Mouse (Mus musculus): ENCODE results near the gene Plk3. TPM values are rescaled to one million over a fixed set of nuclear protein-coding genes. Genes with fewer than 3 reads are reported as not detected.

Plk3 gene
- polyA plus RNA-seq, 1 experiment from 2014 or later, result 2.9 TPM

DNA sequence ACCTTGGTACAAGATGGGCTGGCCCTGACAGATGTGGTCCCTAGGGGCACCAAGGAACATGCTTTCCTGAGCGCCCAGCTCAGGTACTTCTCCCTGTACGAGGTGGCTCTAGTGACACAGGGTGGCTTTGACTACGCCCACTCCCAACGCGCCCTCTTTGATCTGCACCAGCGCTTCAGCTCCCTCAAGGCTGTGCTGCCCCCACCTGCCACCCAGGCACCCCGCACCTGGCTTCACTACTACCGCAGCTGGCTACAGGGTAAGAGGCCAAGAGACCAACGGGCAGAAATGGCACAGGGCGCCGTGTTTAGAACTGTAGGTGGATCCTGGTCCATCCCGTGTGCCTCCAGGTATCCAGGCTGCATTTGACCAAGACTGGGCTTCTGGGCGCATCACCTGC is 23.5 kb downstream of the Plk3 start:
- WGBS, result 90% methylated on average over 13 of the region's 13 CpGs
- H3K36me3 ChIP-seq, result peaks cover 74% of the 10 kb centered on the region

DNA sequence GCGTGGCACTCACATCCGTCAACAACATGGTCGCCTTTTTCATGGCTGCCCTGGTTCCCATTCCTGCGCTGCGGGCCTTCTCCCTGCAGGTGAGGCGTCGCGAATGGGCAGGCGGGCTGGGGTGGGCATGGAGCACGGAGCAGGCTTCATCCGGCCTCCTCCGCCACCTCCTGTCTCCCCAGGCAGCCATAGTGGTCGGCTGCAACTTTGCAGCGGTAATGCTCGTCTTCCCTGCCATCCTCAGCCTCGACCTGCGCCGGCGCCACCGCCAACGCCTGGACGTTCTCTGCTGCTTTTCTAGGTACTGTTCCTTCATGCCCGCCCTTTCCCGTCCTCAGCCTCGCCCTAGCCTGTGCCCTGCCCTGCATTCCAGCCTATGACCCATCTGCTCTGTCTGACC is 24.4 kb downstream of the Plk3 start:
- Histone ChIP-seq H3K4me3 (replicated peaks) (no peak overlapping the region), H3K4me2 (no peak overlapping the region), H3K36me3 (peaks cover 70% of the 10 kb centered on the region), H3K27ac (no peak overlapping the region), H3K9me3 (replicated peaks) (no peaks in the 10 kb centered on the region), H3K27me3 (no peaks in the 10 kb centered on the region), H3K9ac (no peak overlapping the region), H3K4me1 (peaks cover 17% of the 10 kb centered on the region)
- 92% methylated on average over 25 of the region's 25 CpGs for WGBS
- ATAC-seq (replicated peaks; ENCODE audit: low FRiP score), result no peak

More for the DNA sequence above, 23.5 kb downstream of the Plk3 start:
- no peaks in the 10 kb centered on the region for H3K27me3 ChIP-seq
- no peak overlapping the region for H3K4me2 ChIP-seq
- no peaks in the 10 kb centered on the region for H3K9me3 ChIP-seq (replicated peaks)
- H3K4me3 ChIP-seq (replicated peaks), result no peak overlapping the region
- ATAC-seq (replicated peaks; ENCODE audit: low FRiP score), result no peak
- peaks cover 8% of the 10 kb centered on the region for H3K4me1 ChIP-seq
- H3K9ac ChIP-seq, result no peak overlapping the region
- H3K27ac ChIP-seq, result no peak overlapping the region

DNA sequence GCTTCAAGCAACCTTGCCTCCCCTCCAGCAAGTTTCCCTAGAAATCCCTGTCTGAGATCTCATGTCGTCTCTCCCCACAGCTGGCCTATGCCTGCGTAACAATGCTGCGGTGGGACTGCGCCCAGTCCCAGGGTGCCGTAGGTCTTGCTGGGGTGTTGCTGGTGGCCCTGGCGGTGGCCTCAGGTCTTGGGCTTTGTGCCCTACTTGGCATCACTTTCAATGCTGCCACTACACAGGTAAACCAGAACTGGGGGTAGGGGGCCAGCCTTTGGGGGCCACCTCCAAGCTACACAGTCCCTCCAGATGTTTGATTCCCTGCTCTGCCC is 25.3 kb downstream of the Plk3 start:
- 96% methylated on average over 6 of the region's 6 CpGs for WGBS
- no peaks in the 10 kb centered on the region for H3K27me3 ChIP-seq
- H3K4me3 ChIP-seq (replicated peaks), result no peak overlapping the region
- H3K4me2 ChIP-seq, result no peak overlapping the region
- peaks cover 21% of the 10 kb centered on the region for H3K4me1 ChIP-seq
- H3K27ac ChIP-seq, result no peak overlapping the region
- ATAC-seq (replicated peaks; ENCODE audit: low FRiP score), result no peak
- H3K9ac ChIP-seq, result no peak overlapping the region
- peaks cover 61% of the 10 kb centered on the region for H3K36me3 ChIP-seq
- H3K9me3 ChIP-seq (replicated peaks), result no peaks in the 10 kb centered on the region

DNA sequence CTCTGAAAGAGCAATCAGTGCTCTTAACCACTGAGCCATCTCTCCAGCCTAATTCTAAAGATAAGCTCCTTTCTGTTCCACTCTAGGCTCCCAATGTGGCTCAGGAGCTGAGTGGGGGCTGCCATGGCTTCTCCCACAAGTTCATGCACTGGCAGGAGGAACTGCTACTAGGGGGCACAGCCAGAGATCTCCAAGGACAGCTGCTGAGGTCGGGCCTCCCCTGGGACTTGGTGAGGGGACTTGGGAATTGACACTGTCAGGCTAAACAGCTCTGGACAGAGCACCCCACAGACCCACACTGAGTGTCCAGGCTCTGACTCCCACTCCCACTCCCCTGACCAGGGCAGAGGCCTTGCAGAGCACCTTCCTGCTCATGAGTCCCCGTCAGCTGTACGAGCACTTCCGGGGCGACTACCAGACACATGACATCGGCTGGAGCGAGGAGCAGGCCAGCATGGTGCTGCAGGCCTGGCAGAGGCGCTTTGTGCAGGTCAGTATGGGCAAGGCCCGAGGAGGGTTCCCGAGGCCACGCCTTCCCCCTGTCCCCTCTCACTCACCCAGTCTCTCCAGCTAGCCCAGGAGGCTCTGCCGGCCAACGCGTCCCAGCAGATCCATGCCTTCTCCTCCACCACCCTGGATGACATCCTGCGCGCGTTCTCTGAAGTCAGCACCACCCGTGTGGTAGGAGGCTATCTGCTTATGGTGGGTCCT is 25.8 kb downstream of the Plk3 start:
- 94% methylated on average over 18 of the region's 18 CpGs for WGBS
- Histone ChIP-seq H3K4me2 (no peak overlapping the region), H3K27ac (no peak overlapping the region), H3K27me3 (no peaks in the 10 kb centered on the region), H3K9ac (no peak overlapping the region), H3K4me3 (replicated peaks) (no peak overlapping the region), H3K36me3 (peaks cover 58% of the 10 kb centered on the region), H3K9me3 (replicated peaks) (no peaks in the 10 kb centered on the region), H3K4me1 (peaks cover 21% of the 10 kb centered on the region)
- ATAC-seq (replicated peaks; ENCODE audit: low FRiP score), result no peak

DNA sequence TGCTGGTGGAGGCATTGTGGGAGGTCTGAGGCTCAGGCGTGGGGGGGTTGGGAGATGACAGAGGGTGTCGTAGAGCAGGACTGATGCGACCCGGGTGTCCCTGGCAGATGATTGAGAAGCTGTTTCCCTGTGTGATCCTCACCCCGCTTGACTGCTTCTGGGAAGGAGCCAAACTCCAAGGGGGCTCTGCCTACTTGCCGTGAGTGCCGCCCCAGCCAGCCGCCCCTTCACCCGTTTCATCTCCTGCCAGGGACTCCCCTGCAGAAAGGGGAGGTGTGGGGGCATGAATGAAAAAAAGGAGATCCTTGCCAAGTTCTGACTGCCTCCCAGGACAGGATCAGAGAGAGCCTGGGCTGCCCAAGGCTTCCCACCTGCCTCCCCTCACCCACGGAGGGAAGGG is 28.6 kb downstream of the Plk3 start:
- peak; percentile 44 for ATAC-seq (replicated peaks; ENCODE audit: low FRiP score)
- Histone ChIP-seq H3K4me3 (replicated peaks) (no peak overlapping the region), H3K9me3 (replicated peaks) (no peaks in the 10 kb centered on the region), H3K36me3 (peaks cover 38% of the 10 kb centered on the region), H3K4me2 (no peak overlapping the region), H3K27me3 (no peaks in the 10 kb centered on the region), H3K4me1 (peaks cover 21% of the 10 kb centered on the region), H3K27ac (0 out of 2 replicates have a peak overlapping the region, but pooled peaks have one; percentile 22), H3K9ac (no peak overlapping the region)
- WGBS, result 55% methylated on average over 10 of the region's 10 CpGs

DNA sequence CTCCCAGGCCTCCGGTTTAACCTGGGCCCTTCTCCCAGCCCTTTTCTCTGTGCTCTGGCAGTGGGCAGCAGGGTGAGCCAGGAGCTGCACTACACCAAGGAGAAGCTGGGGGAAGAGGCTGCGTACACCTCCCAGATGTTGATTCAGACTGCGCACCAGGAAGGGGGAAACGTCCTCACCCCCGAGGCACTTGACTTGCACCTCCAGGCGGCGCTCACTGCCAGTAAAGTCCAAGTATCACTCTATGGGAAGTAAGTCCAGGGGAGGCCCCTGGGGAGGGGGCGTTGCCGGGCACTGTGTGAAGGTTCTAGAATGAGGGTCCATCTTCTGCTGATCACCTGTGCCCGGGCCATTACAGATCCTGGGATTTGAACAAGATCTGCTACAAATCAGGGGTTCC is 29.1 kb downstream of the Plk3 start:
- H3K4me1 ChIP-seq, result peaks cover 21% of the 10 kb centered on the region
- ATAC-seq (replicated peaks; ENCODE audit: low FRiP score), result no peak
- H3K9me3 ChIP-seq (replicated peaks), result no peaks in the 10 kb centered on the region
- H3K9ac ChIP-seq, result no peak overlapping the region
- H3K36me3 ChIP-seq, result peaks cover 34% of the 10 kb centered on the region
- no peaks in the 10 kb centered on the region for H3K27me3 ChIP-seq
- no peak overlapping the region for H3K4me3 ChIP-seq (replicated peaks)
- WGBS, result 74% methylated on average over 10 of the region's 10 CpGs
- no peak overlapping the region for H3K4me2 ChIP-seq
- no peak overlapping the region for H3K27ac ChIP-seq

DNA sequence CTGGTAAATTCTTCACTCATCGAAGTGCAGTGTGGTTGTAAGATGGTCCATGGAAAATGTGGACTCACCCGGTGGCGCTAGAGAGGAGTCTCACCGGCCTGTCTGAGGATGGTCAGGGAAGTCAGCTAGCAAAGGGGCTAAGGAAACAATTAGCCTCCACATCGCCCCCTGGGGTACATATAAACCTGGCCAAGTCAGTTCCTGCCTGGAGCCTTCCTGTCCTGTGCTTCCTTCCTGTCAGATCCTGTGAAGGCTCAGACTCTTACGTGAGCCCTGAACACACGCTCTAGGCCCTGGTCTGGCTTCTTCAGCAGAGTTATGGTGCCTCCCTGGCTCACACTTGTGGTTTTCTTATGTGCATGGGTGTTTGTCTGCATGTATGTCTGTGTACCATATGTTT is 32.5 kb downstream of the Plk3 start:
- H3K36me3 ChIP-seq, result peaks cover 16% of the 10 kb centered on the region
- ATAC-seq (replicated peaks; ENCODE audit: low FRiP score), result no peak
- peak overlapping the region; percentile 24; the same call in 1 of the 2 replicates for H3K27ac ChIP-seq

DNA sequence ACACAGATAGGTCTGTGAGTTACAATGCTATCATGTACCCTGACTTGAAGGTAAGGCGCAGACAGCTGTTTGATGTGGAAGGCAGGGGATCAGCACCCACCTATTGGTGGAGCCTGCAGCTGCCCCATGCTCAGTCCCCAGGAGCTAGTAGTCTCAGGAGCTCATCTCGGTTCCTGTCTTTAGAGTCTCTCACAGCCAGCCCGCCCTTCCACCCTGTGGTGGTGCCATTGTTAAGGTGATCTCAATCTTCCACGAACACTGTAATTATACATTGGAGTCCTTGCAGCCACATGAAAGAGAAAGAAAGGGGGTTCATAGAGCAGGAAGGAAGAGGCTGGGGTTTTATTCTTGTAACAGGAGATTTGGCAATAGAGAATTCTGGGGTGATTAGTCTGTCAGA is 33.7 kb downstream of the Plk3 start:
- Histone ChIP-seq H3K27me3 (no peaks in the 10 kb centered on the region), H3K4me2 (no peak overlapping the region), H3K4me3 (replicated peaks) (no peak overlapping the region), H3K4me1 (peaks cover 46% of the 10 kb centered on the region), H3K27ac (no peak overlapping the region), H3K36me3 (peaks cover 7% of the 10 kb centered on the region; the same call in 1 of the 2 replicates), H3K9ac (no peak overlapping the region), H3K9me3 (replicated peaks) (no peaks in the 10 kb centered on the region)
- ATAC-seq (replicated peaks; ENCODE audit: low FRiP score), result no peak
- 76% methylated on average over 4 of the region's 4 CpGs for WGBS

More for the DNA sequence above, 32.5 kb downstream of the Plk3 start:
- Histone ChIP-seq H3K9ac (no peak overlapping the region), H3K4me3 (replicated peaks) (no peak overlapping the region), H3K27me3 (no peaks in the 10 kb centered on the region), H3K4me1 (peaks cover 44% of the 10 kb centered on the region), H3K9me3 (replicated peaks) (no peaks in the 10 kb centered on the region), H3K4me2 (no peak overlapping the region)
- WGBS, result 45% methylated on average over 7 of the region's 7 CpGs

DNA sequence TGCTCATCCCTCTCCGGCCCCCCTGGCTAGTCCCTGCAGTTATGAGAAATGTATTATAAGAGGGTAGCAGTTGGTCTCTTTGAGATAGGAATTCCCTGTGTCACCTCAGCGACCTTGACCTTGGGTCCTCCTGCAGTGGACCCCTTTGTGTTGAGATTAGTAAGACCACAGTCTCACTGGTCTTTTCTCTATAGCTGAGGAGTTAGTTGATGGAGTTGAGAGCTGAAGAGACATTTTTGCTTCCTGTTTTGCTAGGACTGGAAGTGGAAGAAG is 35.1 kb downstream of the Plk3 start:
- Histone ChIP-seq H3K4me3 (replicated peaks) (no peak overlapping the region), H3K4me1 (peaks cover 43% of the 10 kb centered on the region), H3K36me3 (peaks cover 7% of the 10 kb centered on the region; the same call in 1 of the 2 replicates), H3K4me2 (peak overlapping the region; percentile 94; the same call in 1 of the 2 replicates), H3K27me3 (no peaks in the 10 kb centered on the region), H3K9ac (no peak overlapping the region), H3K9me3 (replicated peaks) (no peaks in the 10 kb centered on the region), H3K27ac (peak overlapping the region; percentile 66)
- WGBS, result 79% methylated on average over 2 of the region's 2 CpGs
- ATAC-seq (replicated peaks; ENCODE audit: low FRiP score), result no peak

DNA sequence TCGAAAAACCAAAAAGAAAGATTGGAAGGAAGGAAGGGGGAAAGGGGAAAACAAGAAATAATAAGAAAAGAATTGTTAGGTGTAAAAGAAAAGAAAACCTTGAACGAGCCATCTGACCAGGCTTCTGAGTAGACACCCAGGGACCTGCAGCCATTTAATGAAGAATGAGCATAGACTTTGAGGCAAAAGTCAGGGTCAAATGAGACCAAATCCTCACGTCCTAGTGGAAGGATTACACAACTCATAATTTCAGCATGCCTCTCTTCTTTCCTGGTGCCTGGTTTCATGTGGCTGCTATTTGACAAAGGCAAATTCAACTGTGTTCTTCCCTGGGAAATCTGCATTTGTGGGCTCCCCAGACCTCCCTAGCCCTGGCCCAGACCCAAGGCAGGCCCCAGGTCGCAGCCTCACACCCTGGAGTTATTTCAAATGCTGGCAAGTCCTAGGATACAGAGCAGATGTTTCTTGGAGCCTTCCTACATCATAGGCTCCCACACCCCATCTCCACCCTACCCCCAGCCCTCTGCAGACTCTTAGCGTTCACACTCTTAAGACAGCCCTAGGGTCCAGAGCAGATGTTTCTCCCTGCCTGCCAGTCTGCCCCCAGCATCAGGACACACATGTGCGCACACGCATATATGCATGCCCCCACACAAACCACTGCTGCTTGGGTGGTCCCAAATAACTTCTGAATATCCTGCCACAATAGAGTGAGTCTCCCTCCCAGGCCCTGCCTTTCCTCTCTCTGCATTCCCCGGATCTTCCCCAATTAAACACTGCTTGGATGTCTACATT is 35.6 kb downstream of the Plk3 start:
- H3K27me3 ChIP-seq, result no peaks in the 10 kb centered on the region
- no peaks in the 10 kb centered on the region for H3K9me3 ChIP-seq (replicated peaks)
- H3K9ac ChIP-seq, result no peak overlapping the region
- H3K4me3 ChIP-seq (replicated peaks), result peak overlapping the region; percentile 10; the same call in 1 of the 2 replicates
- H3K27ac ChIP-seq, result peak overlapping the region; percentile 66
- ATAC-seq (replicated peaks; ENCODE audit: low FRiP score), result peak; percentile 46
- H3K4me1 ChIP-seq, result peaks cover 43% of the 10 kb centered on the region
- H3K4me2 ChIP-seq, result peak overlapping the region; percentile 94
- H3K36me3 ChIP-seq, result peaks cover 7% of the 10 kb centered on the region; the same call in 1 of the 2 replicates
- WGBS, result 56% methylated on average over 8 of the region's 8 CpGs

DNA sequence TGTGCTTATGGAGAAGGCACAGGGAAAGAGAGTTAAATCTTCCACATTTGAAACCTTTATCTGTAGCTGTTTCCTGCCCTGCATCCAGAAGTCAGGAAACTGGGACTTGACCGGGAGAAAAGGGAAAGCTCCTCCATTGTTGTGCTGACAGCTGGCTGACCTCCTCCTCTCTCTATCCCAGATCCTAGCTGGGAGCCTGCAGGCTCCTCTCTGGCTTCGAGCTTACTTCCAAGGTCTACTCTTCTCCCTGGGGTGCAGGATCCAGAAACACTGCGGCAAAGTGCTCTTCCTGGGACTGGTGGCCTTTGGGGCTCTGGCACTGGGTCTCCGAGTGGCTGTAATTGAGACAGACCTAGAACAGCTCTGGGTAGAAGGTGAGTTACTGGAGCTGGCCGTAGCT is 37.1 kb downstream of the Plk3 start:
- no peaks in the 10 kb centered on the region for H3K27me3 ChIP-seq
- no peaks in the 10 kb centered on the region for H3K9me3 ChIP-seq (replicated peaks)
- WGBS, result 8% methylated on average over 5 of the region's 5 CpGs
- H3K36me3 ChIP-seq, result peaks cover 4% of the 10 kb centered on the region; the same call in 1 of the 2 replicates
- H3K9ac ChIP-seq, result peak overlapping the region; percentile 64
- peak overlapping the region; percentile 94 for H3K4me2 ChIP-seq
- peak overlapping the region; percentile 86 for H3K27ac ChIP-seq
- H3K4me1 ChIP-seq, result peaks cover 43% of the 10 kb centered on the region
- H3K4me3 ChIP-seq (replicated peaks), result peak overlapping the region; percentile 69
- no peak for ATAC-seq (replicated peaks; ENCODE audit: low FRiP score)

DNA sequence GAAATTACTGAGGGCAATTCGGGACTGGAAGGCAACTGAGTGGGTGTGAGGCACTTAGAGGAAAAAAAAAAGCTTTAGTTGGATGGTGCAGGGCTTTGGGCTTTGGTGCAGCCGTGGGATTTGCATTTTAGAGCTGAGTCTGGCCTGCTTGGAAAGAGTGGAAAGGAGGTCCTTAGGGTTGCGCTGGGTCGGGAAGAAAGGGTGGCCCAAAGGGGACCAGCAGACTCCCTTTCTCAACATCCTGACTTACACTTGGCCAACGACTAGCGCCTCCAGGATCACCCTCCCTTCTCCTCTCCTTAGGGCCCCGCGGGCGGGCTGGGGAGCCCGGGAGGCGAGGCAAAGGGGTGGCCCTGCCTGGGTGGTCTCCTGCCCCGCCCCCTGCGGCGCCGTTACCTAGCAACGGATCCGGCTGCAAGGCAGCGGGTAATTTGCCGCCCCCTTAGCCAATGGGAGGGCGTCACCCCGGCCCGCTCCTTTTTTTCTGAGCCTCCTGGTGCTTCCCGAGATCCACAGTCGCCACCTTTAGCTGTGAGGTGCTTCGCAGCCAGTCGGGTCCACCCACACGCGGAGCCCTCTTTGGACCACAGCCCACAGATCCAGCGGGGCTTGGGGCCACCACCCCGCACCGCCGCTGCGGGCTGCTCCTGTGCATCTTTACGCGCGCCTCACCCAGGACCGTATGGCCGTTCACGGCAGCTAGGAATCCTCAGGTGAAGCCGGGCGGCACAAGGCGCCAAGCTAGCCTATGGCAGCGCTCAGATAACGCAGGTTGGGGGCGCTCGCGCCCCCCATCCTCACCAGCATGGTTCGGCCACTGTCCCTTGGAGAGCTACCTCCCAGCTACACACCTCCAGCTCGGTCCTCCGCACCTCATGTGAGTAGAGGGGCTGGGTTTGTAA is 38.0 kb downstream of the Plk3 start, which contains the start of gene Ptch2:
Gene Ptch2, plus strand, starts transcription at position 525 of the 902 bp plus-strand sequence.
- H3K9me3 ChIP-seq (replicated peaks), result no peaks in the 10 kb centered on the region
- ATAC-seq (replicated peaks; ENCODE audit: low FRiP score), result peak; percentile 86
- H3K4me3 ChIP-seq (replicated peaks), result peak within 1 kb of the TSS; percentile 69
- H3K9ac ChIP-seq, result peak within 1 kb of the TSS; percentile 64
- no peaks in the 10 kb centered on the region for H3K27me3 ChIP-seq
- H3K4me2 ChIP-seq, result peak within 1 kb of the TSS; percentile 94
- under 1% methylated on average over 50 of the region's 50 CpGs for WGBS
- peak within 1 kb of the TSS; percentile 86 for H3K27ac ChIP-seq
- peaks cover 4% of the 10 kb centered on the region; the same call in 1 of the 2 replicates for H3K36me3 ChIP-seq
- peaks cover 43% of the 10 kb centered on the region for H3K4me1 ChIP-seq

All from kidney, embryonic 15.5 days (tissue).